Mouse (Mus musculus) CH12F3 (cell line): Measurements from ENCODE around the gene Pafah1b3.
"Not testable (repeated sequence)": the region's sequence is repeated elsewhere in the genome, so short reads cannot be mapped to it uniquely, and the experiment has no call there.

ENCODE experiments used
- in situ Hi-C: fragments of 300-500 bp; cut with MboI; formaldehyde crosslinking; loops from 2 replicates; pipeline ENCODE4 v1.14.3; 2020; ENCODE audit warnings: low sequenced_read_pairs

The Pafah1b3 gene

DNA sequence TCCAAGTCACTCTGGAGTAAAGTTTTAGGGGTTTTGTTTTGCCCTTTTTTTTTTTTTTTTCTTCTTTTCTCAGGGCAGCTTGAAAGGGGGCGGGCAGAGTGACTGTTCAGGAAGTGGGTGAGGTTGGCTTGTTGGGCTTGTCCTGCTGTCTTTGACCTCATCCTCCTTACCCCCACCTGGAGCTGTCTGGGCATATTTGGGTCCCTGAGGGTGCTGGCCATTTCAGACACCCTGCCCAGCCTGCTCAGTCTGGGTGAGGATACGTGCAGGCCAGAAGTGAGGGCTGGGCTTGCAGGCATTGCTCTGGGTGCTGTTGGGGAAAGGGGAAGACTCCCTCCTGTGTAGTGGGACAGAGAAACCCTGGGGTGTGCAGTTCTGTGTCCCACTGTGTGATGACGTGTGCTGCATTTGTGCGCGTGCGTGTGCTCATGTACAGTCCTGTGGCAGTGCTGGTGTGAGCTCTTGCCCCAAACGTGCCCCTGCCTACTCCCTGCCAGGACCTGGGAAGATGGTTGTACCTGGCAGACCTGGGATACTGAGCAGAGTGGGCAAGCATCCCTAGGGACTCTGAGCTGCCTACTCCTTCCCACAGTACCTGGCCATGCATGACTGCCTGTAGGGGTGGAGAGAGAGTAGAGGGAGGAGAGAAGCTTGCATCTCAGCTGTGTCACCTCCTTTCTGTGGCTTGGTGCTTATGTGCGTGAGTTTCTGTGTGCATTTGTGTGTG, 28.1 kb downstream of the Pafah1b3 start:
- in situ Hi-C loops, result no loop called here

DNA sequence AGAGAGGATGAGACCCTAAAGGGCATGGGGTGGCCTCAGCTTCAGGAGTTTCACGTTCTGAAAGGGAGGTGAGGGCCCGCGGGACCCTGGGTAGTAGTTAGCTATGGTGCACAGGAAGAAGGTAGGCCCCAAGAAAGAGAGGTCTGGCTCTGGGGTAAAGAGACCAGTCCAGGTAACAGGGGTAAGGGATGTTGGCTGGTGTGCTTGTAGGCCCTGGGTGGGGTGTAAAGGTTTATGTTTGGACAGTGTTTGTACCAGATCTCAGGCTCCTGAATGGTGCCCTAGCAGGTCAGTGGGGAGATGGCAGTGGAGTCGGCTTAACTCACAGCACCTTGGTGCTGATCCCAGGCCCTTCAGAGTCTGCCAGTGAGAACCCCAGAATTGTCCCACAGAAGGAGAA, 28.8 kb downstream of the Pafah1b3 start:
- in situ Hi-C loops, result no loop called here

DNA sequence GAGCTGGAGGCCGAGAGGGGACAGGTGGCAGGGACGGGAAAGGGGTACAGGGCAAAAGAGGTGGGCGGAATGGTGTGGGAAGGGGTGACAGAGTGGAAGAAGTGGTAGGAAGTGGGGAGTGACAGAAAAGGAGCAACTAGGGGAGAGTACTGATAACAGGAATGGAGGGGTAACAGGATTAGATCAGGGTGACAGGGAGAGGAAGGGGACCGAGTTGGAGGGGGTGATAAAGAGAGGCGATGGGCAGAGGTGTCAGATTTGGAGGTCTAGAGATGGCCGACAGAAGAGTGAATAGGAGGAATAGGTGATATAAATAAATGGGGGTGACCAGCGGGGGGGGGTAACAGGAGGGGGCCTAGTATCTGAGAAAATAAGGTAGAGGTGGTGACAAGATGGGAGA, 29.2 kb downstream of the Pafah1b3 start:
- in situ Hi-C loops, result no loop called here

DNA sequence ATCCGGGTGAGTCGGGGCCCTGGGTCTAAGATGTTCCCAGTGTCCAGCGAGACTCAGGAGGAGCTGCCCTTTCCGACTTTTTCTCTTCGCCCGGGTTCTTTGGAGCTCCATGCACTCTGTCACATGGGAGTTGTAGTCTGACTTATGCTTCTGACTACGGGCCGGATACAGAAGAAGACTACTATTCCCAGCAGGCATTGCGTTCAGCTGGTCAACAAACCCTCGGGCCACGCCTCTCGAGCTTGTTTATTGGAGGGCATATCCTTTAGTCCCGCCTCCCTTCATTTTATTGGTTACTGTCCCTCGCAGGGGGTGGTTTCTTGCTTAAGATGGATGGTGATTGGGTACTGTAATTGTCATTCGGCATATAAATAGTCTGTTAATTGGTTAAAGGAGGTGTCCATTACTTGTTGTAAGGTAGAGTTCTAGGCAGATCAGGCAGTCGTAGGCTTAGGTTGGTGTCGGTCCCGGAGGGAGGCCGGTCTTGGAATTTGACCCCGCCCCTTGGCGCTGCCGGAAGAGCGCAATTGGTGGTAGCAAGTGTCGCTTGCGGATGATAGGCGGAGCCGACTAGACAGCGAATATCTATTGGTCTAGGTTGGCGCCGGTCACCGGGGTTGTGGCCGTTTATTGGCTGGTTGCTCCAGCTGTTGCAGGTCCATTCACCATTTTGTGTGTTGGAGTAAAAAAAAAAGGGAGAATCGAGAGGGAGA, 29.9 kb downstream of the Pafah1b3 start:
- in situ Hi-C loops, result no loop called here

DNA sequence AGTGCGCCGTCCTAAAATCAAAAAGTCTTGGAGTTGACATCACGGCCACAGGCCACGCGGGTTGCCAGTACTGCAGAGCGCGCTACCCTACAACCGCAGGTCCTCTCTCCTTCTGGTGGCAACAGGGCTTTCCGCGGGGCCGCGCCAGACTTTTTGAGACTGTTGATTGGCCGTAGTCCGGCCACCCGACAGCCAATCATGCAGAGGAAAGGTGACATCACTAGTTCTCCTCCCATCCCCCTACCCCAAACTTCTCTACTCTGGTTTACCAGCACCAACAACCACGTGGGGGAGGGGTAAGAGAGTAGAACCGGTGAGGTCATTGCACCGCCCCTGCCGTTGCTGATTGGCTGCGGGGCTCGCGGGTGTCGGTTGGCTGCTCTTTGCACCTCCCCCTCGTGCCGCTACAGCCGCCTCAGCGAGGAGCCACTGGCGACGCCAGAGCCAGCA, 30.5 kb downstream of the Pafah1b3 start, which contains the start of gene Cic:
TSS of gene Cic (plus strand) at position 404 of the 450 bp plus-strand sequence.
- in situ Hi-C loops, result no loop called here

DNA sequence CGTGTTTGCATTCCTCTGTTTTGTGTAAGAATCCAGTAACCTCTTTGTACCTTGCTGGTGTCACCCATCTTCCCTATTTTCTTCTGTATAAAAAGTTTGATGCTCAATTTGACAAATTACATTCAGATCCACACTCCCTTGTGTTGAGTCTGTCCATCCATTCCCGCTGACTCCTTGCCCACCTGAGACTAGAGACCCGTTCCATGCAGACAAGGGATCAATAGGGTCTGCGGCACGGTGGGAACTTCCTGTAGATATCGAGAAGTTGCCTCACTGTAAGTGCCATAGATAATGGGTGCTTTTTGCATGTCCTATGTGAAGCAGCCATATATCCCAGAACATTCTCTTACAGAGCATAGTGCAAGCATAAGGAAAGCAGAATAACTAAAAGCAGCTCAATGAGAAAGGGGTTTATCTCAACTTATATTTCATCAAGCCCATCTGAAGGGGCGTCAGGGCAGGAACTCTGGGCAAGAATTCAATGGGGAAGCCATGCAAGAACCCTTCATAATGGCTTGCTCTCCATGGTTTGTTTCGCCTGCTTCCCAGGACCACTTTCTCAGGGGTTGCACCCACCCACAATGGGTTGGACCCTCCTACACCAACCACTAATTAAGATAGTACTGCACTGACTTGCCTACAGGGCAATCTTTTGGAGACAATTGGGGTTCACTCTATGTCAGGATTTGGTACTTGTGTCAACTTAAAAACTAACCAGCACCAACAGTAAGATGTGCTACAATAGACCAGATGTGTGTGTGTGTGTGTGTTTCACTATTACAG, 31.4 kb downstream of the Pafah1b3 start:
- in situ Hi-C loops, result no loop called here

DNA sequence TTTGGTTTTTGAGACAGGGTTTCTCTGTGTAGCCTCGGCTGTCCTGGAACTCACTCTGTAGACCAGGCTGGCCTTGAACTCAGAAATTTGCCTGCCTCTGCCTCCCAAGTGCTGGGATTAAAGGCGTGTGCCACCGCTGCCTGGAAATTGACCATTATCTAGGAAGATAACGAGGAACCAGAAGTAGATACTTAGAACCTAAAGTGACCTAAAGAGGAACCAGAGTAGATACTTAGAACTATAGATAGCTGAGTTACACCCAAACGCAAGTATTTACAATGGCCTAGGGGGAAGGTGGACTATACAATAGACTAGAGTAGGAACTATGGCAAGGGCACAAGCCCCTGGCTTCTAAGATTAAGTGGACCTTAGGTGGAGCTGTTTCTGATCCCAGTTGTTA, 32.0 kb downstream of the Pafah1b3 start:
- in situ Hi-C loops, result not testable (repeated sequence)

DNA sequence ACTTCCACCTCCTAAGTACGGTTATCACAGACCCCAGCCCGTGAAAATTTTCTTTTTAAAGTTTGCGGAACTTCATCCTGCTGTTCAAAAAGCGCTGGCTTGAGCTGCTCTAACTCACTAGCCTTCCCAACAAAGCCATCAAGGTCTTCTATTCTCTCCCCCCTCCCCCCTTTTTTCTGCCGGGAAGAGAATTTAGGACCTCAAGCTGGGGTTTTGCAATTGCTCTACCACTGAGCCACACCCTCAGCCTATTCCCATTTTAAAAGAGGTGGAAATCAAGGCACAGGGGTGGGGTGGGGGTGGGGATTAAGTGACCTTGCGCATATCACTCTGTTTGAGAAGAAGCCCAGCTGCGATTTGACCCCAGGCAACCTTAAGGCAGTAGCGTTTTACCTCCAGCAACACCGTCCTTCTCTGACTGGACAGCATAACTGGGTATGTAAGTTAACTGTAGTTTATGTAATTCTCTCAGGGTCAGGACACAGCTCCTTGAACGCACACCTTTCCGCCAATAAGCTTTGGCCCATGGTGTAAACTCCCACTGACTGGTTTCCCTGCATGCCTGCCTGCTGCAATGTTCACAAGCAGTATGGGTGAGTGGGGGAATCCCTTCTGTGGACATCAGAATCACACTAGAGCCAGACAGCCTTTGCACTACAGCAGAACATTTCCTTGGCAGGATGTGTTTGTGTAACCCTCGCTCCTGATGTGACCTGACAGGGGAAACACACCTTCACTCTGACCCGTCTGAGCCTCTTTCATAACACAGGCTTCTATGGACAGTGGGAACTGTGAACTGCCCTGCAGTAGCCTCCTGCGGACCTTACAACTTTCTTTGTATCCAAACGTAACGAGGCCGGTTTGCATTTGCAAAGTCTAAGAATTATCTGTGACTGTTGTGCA, 33.6 kb downstream of the Pafah1b3 start:
- in situ Hi-C loops, result no loop called here

DNA sequence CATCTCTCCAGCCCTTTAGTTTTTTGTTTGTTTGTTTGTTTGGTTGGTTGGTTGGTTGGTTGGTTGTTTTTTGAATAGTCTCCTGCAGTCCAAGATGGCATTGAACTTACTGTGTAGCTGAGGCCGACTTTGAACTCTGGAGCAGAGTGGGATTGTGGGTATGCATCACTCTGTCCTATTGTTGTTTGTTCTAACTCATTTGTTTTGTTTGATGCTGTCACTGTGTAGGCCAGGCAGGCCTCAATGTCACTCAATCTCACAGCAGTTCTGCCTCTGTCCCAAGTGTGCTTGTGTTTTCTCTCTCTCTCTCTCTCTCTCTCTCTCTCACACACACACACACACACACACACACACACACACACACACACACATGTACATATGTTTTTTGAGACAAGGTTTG, 35.9 kb downstream of the Pafah1b3 start:
- in situ Hi-C loops, result no loop called here

DNA sequence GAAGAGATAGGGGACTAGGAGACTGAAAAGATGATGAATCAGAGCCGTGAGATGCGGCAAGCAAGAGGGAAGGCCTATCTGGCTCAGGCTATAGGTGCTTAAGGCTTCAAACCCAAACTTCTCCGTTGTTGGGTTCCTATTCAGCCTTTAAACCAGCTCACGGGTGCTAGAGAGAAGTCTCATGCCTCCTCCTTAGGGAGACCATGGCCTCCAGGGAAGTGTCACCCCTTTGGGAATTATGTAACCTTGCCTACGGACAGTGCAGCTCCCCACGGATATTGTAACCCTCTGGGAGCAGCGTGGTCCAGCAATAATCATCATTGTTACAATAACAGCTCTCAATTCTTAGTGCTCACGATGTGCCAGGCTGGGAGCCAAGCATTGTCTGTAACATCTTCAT, 46.0 kb downstream of the Pafah1b3 start:
- in situ Hi-C loops, result no loop called here

DNA sequence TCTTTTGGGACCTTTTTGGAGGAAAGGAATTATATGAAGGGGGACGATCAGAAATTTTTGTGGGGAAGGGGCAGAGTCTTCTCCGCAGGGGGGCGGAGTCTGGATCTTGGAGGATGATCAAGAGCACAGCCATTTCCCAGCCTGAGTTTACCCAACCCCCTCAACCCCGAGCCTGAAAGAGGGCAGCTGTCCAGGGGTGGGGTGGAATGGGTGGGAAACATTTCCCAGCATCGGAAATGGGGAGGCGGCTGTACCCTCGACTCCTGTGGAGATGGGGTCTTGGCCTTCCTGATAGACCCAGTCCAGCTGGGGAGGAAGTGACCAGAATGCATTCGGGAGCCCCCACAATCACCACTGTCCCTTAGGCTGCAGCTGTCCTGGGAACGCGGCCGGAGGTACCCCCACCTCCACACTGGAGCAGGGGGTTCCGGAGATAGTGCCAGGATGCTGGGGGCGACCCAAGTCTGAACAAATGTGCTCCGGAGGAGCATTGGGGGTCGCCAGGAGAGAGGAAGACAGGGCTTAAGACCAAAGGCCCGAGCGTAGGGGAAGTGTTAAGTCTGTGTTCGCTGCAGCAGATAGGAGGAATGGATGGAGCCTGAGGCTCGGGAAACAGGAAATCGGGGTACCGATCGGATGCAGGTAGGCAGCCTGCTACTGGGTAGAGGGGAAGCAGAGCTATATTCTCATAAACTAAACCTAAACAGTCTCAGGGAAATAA, 46.6 kb downstream of the Pafah1b3 start:
- in situ Hi-C loops, result no loop called here

DNA sequence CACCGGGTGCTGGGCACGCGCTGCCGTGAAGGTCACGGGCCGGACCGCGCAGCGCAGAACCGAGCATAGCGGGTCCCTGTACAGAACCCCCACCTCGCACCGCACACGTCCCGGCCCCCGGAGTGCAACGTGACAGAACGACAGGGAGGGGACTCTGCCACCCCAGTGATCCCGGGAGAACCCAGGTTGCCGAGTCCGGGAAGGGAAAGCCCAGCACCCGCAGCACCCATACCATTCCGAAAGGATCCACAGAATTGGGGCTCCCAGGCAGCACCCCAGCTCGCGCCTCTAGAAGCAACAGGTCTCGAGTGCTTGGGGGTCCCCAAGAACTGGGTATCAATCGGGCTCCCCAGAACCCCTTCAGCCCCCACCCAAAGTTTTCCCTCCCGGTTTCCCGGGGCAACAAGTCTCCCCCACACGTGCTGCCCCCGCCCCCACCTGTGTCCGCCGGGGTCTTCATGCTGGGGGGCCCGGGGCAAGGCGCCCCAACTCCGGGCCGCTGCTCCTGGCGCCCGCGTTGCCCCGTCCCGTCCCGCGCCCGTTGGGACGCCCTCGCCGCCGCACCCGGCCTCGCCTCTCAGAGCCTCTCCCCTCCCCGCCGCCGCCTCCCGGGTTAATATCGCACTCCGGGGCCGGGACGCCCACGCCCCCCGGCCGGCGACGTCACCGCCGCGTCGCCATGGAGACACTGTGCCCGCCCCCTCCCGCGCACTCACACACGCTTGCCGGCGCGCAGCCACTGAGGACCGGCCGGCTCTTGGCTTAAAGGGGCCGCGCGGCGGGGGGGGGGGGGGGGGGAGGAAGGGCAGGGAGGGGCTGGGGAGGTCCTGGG, 47.4 kb downstream of the Pafah1b3 start, which contains the start of gene Erf:
TSS of gene Erf (minus strand) at position 621 of the 832 bp plus-strand sequence.
- in situ Hi-C loops, result no loop called here

DNA sequence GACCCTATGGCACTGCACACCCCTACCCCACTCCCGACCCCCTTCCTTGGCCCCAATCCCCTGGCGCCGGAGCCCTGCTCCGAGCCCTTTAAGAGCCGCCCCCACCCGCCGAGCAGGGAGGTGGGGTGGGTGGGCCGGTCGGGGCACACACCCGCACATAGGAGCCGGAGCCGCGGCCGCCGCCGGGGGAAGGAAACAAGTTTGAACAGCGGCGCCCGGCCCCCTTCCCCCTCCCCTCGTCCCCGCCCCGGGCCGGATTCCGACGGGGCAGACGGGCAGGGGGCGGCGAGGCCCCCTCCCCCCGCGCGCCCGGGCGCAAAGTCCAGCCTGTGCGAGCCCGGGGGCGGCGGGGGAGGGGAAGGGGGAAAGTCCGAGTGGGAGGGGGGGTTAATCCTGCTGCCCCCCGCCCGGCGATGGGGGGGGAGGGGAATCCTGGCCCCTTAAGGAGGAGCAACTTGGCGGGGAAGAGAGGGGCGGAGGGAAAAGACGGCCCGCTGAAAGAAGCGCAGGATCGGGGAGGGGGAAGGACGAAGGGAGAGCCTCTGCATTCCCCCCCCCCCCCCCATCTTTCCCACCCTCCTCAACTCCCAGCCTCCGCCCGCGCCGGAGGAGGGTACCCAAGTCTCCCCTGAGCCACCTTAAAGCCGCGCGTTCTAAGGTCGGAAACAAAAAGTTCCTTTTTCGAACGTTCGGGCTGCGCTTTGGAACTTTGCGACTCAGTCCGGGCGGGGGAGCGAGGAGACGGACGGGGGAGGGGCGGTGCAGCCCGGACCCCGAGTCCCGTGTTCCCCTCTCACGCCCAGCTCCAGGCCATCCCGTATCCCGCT, 48.3 kb downstream of the Pafah1b3 start:
- in situ Hi-C loops, result no loop called here

DNA sequence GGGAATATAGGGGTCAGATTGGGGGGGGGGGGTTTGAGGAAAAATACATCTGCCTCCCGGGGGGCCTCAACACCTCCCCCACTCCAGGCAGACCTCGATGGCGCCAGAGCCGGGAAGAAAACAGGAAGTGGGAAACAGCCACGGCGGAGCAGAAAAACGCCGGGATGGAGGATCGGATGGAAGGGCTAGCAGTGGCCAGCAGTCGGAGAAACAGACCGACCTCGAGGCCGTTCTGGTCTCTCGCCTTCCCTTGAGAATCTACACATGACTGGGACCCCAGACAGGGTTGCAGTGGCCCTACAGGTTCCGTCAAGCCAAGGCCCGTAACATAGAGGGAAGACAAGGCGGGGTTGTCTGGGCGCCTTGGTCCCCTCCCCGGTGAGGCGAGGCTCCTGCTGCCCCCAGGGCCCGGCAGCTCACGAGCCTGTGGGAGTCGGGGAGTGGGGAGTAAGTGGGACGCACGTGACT, 48.9 kb downstream of the Pafah1b3 start:
- in situ Hi-C loops, result no loop called here

DNA sequence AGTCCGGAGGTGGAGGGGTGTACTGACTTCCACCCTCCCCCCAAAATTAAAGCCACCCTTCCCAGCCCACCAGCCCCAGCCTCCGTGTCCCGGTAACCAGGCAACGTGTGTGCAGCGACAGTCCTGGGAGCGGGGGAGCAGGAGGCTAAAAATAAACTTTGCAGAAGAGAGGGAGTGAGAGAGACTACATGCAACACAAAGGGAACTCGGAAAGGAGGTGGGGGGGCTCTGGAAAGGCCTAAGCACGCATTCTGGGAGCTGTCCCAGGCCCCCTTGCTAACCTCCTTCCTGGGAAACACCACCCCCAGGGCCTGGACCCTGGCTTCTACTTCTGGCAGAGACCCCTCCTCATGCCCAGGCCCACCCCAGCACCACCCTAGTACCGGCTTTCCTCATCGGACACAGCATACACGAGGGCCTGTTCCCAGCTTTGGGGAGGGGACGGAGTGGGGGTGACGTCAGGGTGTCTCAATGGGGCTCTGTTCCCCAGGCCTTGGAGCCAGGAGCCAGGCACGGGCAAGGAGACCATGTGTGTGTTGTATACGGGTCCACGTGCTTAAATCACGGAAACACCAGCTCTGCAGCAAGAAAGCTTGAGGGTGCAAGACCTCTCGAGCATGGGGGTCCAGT, 49.7 kb downstream of the Pafah1b3 start:
- in situ Hi-C loops, result no loop called here

DNA sequence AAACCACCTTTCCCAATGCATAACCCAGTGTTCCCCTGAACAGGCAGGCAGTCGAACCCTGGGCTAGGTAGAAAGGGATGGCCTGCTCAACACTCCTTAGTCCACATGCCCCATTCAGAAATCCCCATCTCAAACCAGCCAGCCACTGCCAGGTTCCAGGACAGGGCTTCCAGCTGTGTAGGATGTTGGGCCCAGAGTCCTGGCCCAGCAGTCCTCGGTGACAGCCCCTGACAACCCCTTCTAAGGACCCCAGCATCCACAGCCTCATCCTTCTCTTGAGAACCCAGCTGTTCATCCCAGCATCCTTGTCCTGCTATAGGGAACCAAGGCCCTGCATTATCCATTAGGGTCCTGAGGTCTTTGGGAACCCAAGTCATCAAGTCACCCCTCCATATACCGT, 50.3 kb downstream of the Pafah1b3 start:
- in situ Hi-C loops, result no loop called here

DNA sequence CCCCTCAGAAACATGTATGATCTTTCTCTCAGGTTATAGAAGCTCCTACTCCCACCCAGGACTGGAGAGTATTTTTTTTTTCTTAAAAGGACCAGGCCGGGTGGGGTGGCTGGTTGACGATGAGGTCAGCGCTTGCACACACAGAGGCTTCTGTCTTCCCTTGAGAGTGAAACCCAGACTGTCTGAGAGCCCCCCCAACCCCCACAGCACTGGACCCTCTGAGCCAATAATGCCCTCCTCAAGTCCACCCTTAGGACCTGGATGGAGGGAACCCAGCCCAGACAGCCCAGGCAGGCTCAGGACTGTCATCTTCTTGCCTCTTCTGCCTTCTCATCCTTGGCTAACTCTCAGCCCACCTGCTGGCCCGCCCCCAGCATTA, 51.0 kb downstream of the Pafah1b3 start:
- in situ Hi-C loops, result no loop called here
